Mouse (Mus musculus) thymus, postnatal 0 days (tissue): ENCODE measurements at regions not wholly inside any gene's neighbourhood (a gene's known extent, or its start where the extent isn't known, plus 50 kb on each side); places are given as distances from the start of the nearest gene placed in this dataset.
"Not testable (repeated sequence)": the region's sequence is repeated elsewhere in the genome, so short reads cannot be mapped to it uniquely, and the experiment has no call there.

Source experiments
- DNase-seq: peaks from one replicate; pipeline ENCODE4 v3.0.0-alpha.2; 2015; ENCODE audit warnings: low spot score

DNA sequence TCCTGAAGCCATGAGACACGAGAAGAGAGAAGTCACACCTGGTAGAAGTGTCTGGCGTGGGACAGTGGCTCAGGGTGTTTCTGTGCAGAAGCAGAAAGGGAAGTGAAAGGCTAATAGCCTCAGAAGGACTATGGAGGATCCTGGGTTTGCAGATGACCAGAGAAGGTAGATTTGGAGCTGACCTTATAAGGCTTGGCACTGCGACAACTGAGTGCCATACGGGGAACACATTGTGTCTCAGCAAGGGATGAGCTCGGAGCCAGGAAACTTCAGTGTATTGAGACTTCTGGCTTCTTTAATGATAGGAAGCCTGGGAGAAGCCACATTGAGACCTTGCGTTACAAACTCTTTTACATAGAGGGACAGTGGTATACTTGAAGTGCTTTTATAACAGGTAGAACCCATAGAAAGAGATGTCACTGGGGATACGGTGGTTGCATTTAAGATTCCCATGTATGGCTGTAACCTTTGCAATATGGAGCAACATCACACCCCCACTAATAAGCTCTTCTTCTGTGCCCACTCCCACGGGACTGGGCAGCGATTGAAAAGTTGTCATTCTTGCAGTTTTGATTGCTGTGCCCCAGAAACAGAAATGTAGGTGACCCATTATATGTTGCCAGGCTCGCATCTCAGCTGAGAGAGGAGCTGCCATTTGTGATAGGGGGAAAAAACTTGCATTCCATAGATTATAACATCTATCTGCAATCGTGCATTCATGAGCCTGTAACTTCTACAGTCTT is 61.8 kb upstream of the Dync1i1 start:
- DNase-seq: no peak

DNA sequence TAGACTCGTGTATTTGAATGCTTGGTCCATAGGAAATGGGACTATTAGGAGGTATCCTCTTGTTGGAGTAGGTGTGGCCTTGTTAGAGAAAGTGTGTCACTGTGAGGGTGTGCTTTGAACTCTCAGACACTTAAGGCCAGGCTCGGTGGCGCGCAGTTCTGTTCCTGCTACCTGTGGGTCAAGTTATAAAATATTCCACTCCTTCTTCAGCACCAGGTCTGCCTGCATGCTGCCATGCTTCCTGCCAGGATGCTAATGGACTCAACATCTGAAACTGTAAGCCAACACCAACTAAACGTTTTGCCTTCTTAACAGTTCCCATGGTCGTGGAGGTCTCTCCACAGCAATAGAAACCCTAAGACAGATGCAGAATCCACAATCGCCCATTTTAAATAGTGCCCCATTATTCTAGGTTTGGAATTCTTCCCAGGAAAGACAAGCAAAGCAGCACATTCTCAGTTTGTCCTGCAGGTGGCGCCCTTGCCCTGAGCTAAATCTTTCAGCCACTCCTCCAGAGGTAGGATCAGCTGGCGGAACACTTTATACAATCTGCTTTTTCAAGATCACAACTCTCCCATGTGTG is 80.2 kb upstream of the Dync1i1 start:
- DNase-seq: peak; percentile 10

DNA sequence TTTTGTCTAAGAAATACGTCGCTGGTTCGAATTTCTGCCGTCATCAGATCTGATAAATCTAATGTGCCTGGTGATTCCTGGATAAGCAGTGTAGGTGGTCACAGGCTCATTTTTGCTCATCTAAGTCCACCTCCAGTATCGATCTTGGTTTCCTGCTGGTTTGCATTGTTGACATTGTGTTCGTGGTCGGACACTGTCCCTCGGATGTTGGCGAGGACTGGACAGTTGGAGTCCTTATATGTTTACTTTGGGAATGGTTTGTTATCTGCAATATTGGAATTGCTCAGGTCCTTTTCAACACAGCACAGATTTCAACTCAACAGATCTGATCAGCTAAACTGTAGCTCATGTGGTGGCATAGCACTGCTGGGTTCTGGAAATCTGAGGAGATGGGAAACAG is 91.2 kb upstream of the Dync1i1 start:
- DNase-seq: no peak

DNA sequence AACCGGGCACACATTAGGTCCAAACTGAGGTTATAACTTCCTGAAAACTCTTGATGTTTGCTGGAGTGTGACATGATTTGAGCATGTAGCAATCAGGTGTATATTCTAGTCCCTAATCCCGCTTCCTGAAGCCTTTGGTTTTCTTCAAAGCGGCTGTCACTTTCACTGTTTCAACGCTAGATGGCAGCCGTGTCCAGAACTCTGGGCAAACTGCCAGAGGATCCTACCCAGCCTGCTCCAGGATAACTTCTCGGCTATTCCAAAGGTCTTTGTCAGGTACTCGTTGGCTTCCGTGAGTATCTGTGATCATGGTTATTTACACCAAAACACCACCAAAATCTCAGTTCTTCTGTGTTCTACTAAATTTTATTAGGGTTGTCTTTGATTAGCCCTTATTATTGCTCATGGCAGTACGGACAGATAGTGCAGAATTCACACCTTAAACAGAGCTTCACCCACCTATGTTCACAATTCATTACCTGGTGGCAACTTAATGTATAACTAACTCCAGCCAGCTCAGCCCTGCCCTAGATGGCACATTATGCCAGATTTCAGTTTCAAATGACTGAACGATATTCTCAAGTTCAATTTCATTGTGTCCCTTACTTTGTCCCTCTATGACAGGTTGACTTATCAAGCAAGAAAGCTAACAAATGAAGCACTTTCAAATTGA is 92.3 kb upstream of the Dync1i1 start:
- DNase-seq: peak; percentile 39

DNA sequence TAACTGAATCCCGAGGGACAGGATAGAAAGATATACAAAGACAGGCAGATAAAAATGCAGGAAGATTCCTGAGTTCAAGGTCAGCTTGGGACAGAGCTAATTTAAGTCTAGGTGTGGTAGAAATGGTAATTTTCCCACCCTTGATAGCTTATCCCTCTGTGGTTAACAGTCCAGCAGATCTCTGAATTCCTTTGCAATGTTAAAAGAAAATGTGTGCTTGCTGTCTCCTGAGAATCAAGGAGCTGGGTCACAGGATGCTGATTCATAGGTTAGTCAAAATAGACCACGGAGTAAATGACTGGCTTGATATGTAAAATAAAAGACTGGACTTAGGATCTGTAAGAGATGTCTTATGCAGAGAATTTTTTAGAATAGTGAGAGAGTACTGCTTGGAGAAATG is 101.4 kb upstream of the Dync1i1 start:
- no peak for DNase-seq

DNA sequence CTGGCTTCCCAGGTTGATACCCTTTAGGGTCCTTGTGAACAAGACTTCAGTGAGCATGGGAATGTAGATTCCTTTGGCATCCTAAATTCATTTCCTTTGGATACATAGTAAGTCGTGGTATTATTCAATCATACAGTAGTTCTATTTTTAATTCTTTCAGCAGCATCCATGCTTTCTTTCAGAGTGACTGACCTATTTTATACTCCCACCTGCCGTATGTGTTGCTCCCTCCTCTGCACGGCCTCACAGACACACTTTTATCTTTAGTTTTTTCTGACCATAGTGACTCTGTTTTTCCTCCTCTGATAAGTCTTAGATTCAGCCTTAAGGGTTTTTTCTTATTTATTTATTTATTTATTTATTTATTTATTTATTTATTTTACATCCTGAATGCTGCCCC is 103.9 kb upstream of the Dync1i1 start:
- DNase-seq: no peak

DNA sequence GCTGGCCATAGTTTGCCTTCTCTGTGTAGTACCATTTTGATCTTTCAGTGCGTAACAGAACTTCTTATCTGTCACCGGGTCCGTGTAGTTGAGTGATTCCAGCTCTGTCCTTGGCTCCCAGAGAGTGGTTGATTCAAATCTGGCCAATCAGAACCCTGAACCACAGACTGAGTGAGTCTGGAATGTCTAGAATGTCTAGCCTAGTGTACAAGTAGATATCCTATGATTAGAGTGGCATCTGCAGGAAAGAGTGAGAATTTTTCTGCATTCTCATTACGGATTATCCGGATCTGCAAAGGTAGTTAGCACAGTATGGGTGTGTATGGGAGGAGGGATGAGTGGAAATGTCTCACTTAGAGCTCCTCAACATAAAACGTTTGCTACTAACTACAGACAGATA is 97.9 kb upstream of the Pdk4 start:
- DNase-seq: no peak

DNA sequence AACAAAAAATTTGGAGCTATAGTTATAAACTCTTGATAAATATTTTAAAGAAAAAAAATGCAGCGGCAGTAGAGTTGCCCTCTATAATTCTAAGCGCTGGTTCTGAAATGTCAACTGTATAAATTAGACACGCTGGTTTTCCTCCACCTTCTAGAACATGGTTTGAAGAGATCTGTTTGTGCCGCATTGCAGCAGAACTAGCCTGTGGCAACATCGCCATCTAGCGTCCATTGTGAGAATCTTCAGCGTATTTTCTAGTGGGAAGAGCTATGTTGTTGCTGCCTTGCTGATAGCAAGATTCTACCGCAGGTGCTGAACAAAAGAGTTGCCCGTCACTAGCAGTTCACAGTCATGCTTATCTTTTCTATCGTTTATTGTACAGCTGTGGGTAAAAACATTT is 93.5 kb upstream of the Pdk4 start:
- peak; percentile 88 for DNase-seq

DNA sequence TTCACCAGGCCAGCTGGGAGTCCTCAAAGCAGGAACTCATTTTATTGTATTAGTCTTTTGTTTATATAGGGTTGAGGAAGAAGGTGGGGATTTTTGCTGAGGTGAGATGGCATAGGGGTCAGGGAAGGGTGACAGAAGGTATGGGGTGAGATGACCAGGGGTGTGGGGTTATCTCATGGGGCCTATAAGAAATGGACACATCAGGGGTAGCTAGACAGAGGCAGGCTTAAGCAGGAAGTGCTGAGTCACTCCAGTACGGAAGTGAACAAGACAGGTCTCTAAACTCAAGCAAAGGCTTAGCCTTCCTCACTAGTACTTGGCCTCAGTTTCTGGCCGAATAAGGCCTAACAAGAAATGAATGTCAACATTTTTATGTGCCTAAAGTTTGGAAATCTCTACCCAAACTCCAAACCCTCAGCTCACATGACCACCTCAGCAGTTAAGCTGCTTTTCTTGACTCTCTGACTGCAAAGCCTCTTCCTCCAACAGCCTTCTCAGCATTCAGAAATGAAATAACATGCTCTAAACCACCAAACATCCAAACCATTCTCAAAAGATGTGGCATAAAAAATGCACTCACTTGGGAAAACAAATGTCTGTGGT is 86.9 kb upstream of the Pdk4 start:
- DNase-seq: no peak

DNA sequence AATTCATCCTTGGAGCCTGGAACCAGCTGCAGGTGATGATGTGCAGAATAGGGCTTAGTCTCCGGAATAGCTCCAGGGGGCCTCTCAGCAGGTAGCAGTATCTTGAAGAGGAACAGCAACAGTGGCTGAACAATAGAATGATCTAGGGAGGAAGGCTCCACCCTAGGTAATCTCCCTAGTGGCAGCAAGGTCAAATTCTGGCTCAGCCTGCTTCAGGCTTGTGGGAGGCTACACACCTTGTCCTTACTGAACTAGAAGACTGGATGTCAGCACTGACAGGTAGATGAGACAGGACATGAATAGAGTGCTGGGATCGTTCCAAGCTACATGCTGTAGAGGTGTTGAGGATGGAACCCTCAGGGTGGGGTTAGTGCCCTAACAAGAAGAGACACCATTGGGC is 80.8 kb upstream of the Pdk4 start:
- DNase-seq: not testable (repeated sequence)

DNA sequence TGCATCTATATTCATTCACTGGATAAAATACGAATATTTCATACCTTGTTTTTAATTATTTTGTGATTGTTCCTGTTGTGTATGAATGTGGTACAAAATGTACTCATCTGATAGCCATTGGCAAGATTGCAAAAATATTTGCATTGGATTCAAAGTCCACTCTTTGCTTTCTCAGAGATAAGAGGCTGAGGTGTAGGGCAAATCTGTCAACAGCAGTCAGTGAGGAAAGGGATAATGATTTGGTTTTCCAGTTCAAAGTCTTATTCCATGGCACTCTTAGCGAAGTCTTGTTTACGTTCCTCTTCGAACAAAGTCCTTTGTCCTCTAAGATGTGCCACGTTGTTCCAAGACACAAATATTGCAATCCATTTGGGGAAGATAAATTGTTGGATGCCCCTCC is 70.5 kb upstream of the Pdk4 start:
- DNase-seq: no peak

DNA sequence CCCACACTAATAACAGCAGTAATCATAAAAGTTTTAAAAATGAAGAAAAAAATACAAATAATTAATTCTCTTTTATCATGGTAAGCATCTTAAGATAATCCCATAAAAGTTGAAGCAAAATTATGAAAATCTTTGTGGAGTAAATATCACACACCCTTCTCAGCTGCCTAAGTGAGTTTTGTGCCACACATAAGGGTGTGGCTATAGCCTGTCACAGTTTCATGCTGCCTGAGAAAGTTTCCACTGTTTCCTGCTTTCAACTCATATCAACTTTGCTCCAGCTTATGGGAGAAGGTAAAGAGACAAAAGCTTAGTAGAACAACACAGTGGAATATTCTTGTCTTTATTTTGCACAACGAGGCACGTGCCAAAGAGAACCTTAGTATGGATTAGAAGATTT is 68.9 kb upstream of the Pdk4 start:
- no peak for DNase-seq

DNA sequence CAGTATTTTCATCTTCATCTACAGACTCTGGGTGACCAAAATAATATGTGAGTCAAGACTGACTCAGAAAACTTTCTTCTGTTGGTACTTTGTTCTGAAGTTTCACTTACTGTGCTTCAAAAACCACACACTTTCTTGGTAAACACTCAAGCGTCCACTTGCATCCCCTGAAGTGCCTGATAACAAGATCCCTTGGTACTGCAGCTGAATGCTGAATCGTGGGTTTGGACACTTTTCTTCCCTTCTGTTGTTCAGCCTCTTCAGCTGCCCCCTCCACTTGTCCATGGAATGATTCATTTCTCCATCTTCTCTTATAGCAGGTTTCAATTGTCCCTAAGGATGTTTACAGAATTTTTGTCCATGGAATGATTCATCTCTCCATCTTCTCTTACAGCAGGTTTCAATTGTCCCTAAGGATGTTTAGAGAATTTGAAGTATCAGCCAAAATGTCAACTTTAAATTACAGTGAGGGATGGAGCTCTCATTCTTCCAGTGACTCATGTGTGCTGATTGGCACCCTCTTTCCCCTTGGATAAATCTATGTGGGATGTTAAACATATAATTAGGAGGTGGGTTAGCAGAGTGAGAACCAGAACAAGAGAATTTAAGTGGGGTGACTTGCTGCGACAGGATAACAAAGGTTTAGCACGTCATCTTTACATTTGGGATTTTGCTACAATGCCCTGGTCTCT is 57.7 kb upstream of the Pdk4 start:
- DNase-seq: no peak

DNA sequence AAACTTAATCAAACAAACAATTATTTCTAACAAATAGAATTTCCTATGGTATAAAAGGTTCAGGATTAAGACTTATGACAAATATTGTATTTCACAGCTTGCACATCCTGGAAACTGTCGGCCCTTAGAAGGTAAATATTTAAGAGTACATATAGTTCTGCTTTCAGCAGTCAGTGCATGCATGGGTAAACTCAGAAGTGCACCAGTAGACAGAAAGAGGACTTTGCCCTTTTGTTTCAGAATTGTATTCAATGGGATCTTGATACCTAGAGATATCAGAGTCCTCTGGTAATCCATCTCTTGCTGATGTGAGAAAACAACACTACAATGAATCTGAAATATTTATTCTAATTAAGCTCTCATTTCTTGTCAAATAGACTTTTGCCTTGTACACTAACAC is 54.0 kb upstream of the Pdk4 start:
- no peak for DNase-seq
